Mouse (Mus musculus): ENCODE measurements at regions not wholly inside any gene's neighbourhood (a gene's known extent, or its start where the extent isn't known, plus 50 kb on each side); places are given as distances from the start of the nearest gene placed in this dataset.

DNA sequence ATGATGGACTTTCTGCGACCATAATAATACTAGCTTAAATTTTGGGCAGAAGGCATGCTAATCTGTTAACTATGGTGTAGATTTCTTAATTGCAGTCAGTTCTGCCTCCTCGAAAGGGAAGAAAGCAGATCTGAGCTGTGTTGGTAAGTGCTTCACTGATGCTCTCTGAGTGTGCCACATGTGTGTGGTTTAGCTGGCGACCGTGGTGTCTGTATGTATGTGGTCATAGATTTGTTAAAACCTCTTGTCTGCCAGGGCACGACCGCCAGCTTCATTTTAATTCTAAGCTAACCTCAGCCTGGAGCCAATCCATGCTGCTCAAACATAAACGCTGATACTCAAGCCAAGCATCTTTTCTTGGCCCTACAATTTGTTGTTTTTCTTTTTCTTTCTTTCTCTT, 330.5 kb upstream of the Jag1 start:
- TF ChIP-seq POLR2A (IDR thresholded peaks at IDR 0.05; ENCODE audit: borderline replicate concordance, low read depth, low read length): no peak
- no peak for TF ChIP-seq CTCF (IDR thresholded peaks at IDR 0.05; ENCODE audit: low read depth, low read length)
